Mouse (Mus musculus) cerebellum, adult (tissue): ENCODE measurements around the gene Gm5849.
"Not testable (repeated sequence)": the region's sequence is repeated elsewhere in the genome, so short reads cannot be mapped to it uniquely, and the experiment has no call there.

ENCODE experiments used
- ATAC-seq: cut with Nextera tagmentation; 2 replicates; pipeline ENCODE4 v1.9.2; 2017; ENCODE audit warnings: mild to moderate bottlenecking, moderate library complexity, mixed read lengths; ENCODE audit not compliant: insufficient number of reproducible peaks, low FRiP score, low TSS enrichment

Gm5849 gene

GRCm38 (mm10) chr3:90777776-90778175, at the start of gene Gm5849:
Gene Gm5849 (minus strand): TSS chr3:90777876.
- not testable (repeated sequence) for ATAC-seq

- ATAC-seq = no peak
Measured at GRCm38 (mm10) chr3:90749658-90750057, 28.0 kb downstream of the Gm5849 start.

GRCm38 (mm10) chr3:90726606-90727005, 51.1 kb downstream of the Gm5849 start, which contains the start of gene Pglyrp4:
Gene Pglyrp4 (plus strand): TSS chr3:90726906.
- no peak for ATAC-seq
